Mouse (Mus musculus) neural tube, embryonic 15.5 days (tissue): ENCODE measurements around the gene Cd63. TPM values are rescaled to one million over a fixed set of nuclear protein-coding genes. Genes with fewer than 3 reads are reported as not detected.

Experiments
- ATAC-seq: fragments of 200-750 bp; cut with Nextera tagmentation; 2 replicates; pipeline ENCODE4 v1.8.0; 2017; ENCODE audit warnings: mild to moderate bottlenecking, moderate TSS enrichment, moderate library complexity; ENCODE audit not compliant: low FRiP score
- H3K27ac ChIP-seq: fragments of 300-500 bp; sonication (generic); replicated peaks from 2 replicates; pipeline ENCODE4 v1.5.1; 2015; ENCODE audit warnings: mild to moderate bottlenecking, inconsistent platforms
- H3K27me3 ChIP-seq: fragments of 300-500 bp; sonication (generic); replicated peaks from 2 replicates; pipeline ENCODE4 v1.6.1; 2015; ENCODE audit warnings: inconsistent platforms
- H3K36me3 ChIP-seq: fragments of 300-500 bp; sonication (generic); 2 replicates; pipeline ENCODE4 v1.6.1; 2015; ENCODE audit warnings: inconsistent platforms
- H3K4me1 ChIP-seq: fragments of 300-500 bp; sonication (generic); 2 replicates; pipeline ENCODE4 v1.6.1; 2015; ENCODE audit warnings: inconsistent platforms
- H3K4me2 ChIP-seq: fragments of 300-500 bp; sonication (generic); 2 replicates; pipeline ENCODE4 v1.6.1; 2015; ENCODE audit warnings: inconsistent platforms, mild to moderate bottlenecking, moderate library complexity
- H3K4me3 ChIP-seq: fragments of 300-500 bp; sonication (generic); replicated peaks from 2 replicates; pipeline ENCODE4 v1.5.1; 2015; ENCODE audit warnings: mild to moderate bottlenecking, inconsistent platforms
- H3K9ac ChIP-seq: fragments of 300-500 bp; sonication (generic); replicated peaks from 2 replicates; pipeline ENCODE4 v1.6.1; 2015; ENCODE audit warnings: mild to moderate bottlenecking, inconsistent platforms
- H3K9me3 ChIP-seq: fragments of 300-500 bp; sonication (generic); replicated peaks from 2 replicates; pipeline ENCODE4 v1.6.1; 2016; ENCODE audit warnings: inconsistent platforms
- WGBS: fragments of 180-500 bp; shearing (Covaris S2); methylation state at CpG from one replicate; pipeline ENCODE4 v1.1.7; 2015; ENCODE audit warnings: mixed read lengths; 5-methylcytosine and 5-hydroxymethylcytosine counted together
- polyA plus RNA-seq: library from polyadenylated mRNA; unstranded; fragments of >200 nt; fragmentation: Nextera tagmentation; extraction: Ambion mirVana; gene quantifications from 2 replicates; pipeline ENCODE4 v1.2.1, GENCODE M21; 2015

Cd63 gene
- 254 and 295 TPM in 2 replicates for polyA plus RNA-seq

GRCm38 (mm10) chr10:128900698-128901097 is at the start of gene Cd63:
TSS of gene Cd63 (plus strand) at chr10:128900989.
- WGBS, result 90% methylated on average over 3 of the region's 3 CpGs
- Histone ChIP-seq H3K27me3 (peaks cover 14% of the 10 kb centered on the region), H3K4me2 (no peak within 1 kb of the TSS), H3K36me3 (no peaks in the 10 kb centered on the region), H3K9me3 (no peaks in the 10 kb centered on the region), H3K9ac (no peak within 1 kb of the TSS), H3K4me1 (peaks cover 13% of the 10 kb centered on the region), H3K4me3 (no peak within 1 kb of the TSS), H3K27ac (no peak within 1 kb of the TSS)
- no peak for ATAC-seq

GRCm38 (mm10) chr10:128861176-128861575 is 39.6 kb upstream of the Cd63 start:
- no peak overlapping the region for H3K4me2 ChIP-seq
- H3K27me3 ChIP-seq, result no peaks in the 10 kb centered on the region
- H3K27ac ChIP-seq, result no peak overlapping the region
- ATAC-seq, result no peak
- H3K9me3 ChIP-seq, result no peaks in the 10 kb centered on the region
- H3K4me3 ChIP-seq, result no peak overlapping the region
- H3K4me1 ChIP-seq, result no peaks in the 10 kb centered on the region
- peaks cover 19% of the 10 kb centered on the region for H3K36me3 ChIP-seq
- H3K9ac ChIP-seq, result no peak overlapping the region

GRCm38 (mm10) chr10:128866042-128866441 is 34.7 kb upstream of the Cd63 start:
- Histone ChIP-seq H3K4me3 (no peak overlapping the region), H3K9ac (no peak overlapping the region), H3K27me3 (no peaks in the 10 kb centered on the region), H3K9me3 (no peaks in the 10 kb centered on the region), H3K27ac (no peak overlapping the region), H3K4me1 (no peaks in the 10 kb centered on the region), H3K36me3 (peaks cover 21% of the 10 kb centered on the region), H3K4me2 (no peak overlapping the region)
- ATAC-seq, result no peak
- 85% methylated on average over 3 of the region's 3 CpGs for WGBS

GRCm38 (mm10) chr10:128866518-128866917 is 34.3 kb upstream of the Cd63 start:
- no peak overlapping the region for H3K27ac ChIP-seq
- H3K9ac ChIP-seq, result no peak overlapping the region
- no peaks in the 10 kb centered on the region for H3K4me1 ChIP-seq
- no peak overlapping the region for H3K4me2 ChIP-seq
- H3K9me3 ChIP-seq, result no peaks in the 10 kb centered on the region
- H3K36me3 ChIP-seq, result peaks cover 24% of the 10 kb centered on the region
- no peak overlapping the region for H3K4me3 ChIP-seq
- no peak for ATAC-seq
- H3K27me3 ChIP-seq, result no peaks in the 10 kb centered on the region
- WGBS, result 91% methylated on average over 1 of the region's 1 CpGs

- Histone ChIP-seq H3K4me3 (no peak overlapping the region), H3K27ac (no peak overlapping the region), H3K36me3 (peaks cover 52% of the 10 kb centered on the region), H3K4me1 (no peaks in the 10 kb centered on the region), H3K4me2 (no peak overlapping the region), H3K9ac (no peak overlapping the region), H3K27me3 (no peaks in the 10 kb centered on the region), H3K9me3 (no peaks in the 10 kb centered on the region)
- 86% methylated on average over 3 of the region's 3 CpGs for WGBS
- no peak for ATAC-seq
Measured at GRCm38 (mm10) chr10:128870341-128870740, 30.4 kb upstream of the Cd63 start.

GRCm38 (mm10) chr10:128878291-128878690 is 22.5 kb upstream of the Cd63 start:
- no peak overlapping the region for H3K4me2 ChIP-seq
- no peak overlapping the region for H3K9ac ChIP-seq
- H3K4me3 ChIP-seq, result no peak overlapping the region
- no peaks in the 10 kb centered on the region for H3K9me3 ChIP-seq
- H3K27me3 ChIP-seq, result no peaks in the 10 kb centered on the region
- peaks cover 20% of the 10 kb centered on the region for H3K36me3 ChIP-seq
- H3K27ac ChIP-seq, result no peak overlapping the region
- no peak for ATAC-seq
- no peaks in the 10 kb centered on the region for H3K4me1 ChIP-seq

- WGBS, result 70% methylated on average over 2 of the region's 2 CpGs
- Histone ChIP-seq H3K4me1 (no peaks in the 10 kb centered on the region), H3K9ac (no peak overlapping the region), H3K27me3 (no peaks in the 10 kb centered on the region), H3K4me2 (no peak overlapping the region), H3K4me3 (no peak overlapping the region), H3K27ac (no peak overlapping the region), H3K36me3 (peaks cover 15% of the 10 kb centered on the region), H3K9me3 (no peaks in the 10 kb centered on the region)
- ATAC-seq, result no peak
Measured at GRCm38 (mm10) chr10:128878811-128879210, 22.0 kb upstream of the Cd63 start.

- no peaks in the 10 kb centered on the region for H3K9me3 ChIP-seq
- peaks cover 24% of the 10 kb centered on the region for H3K36me3 ChIP-seq
- no peaks in the 10 kb centered on the region for H3K27me3 ChIP-seq
- no peak overlapping the region for H3K9ac ChIP-seq
- WGBS, result 80% methylated on average over 5 of the region's 5 CpGs
- no peaks in the 10 kb centered on the region for H3K4me1 ChIP-seq
- no peak overlapping the region for H3K4me3 ChIP-seq
- no peak overlapping the region for H3K27ac ChIP-seq
- H3K4me2 ChIP-seq, result no peak overlapping the region
- no peak for ATAC-seq
Measured at GRCm38 (mm10) chr10:128882067-128882466, 18.7 kb upstream of the Cd63 start.

- 0% methylated on average over 7 of the region's 7 CpGs for WGBS
- no peaks in the 10 kb centered on the region for H3K9me3 ChIP-seq
- no peaks in the 10 kb centered on the region for H3K27me3 ChIP-seq
- peak overlapping the region; percentile 84 for H3K4me2 ChIP-seq
- peak overlapping the region; percentile 68 for H3K4me3 ChIP-seq
- peak overlapping the region; percentile 95 for H3K27ac ChIP-seq
- H3K36me3 ChIP-seq, result peaks cover 27% of the 10 kb centered on the region
- 0 out of 2 replicates have a peak, but pooled peaks have one; percentile 8 for ATAC-seq
- H3K4me1 ChIP-seq, result peaks cover 44% of the 10 kb centered on the region
- peak overlapping the region; percentile 85 for H3K9ac ChIP-seq
Measured at GRCm38 (mm10) chr10:128888941-128889827, 11.6 kb upstream of the Cd63 start.

- peak overlapping the region; percentile 95 for H3K27ac ChIP-seq
- peaks cover 25% of the 10 kb centered on the region for H3K36me3 ChIP-seq
- H3K4me2 ChIP-seq, result peak overlapping the region; percentile 84
Measured at GRCm38 (mm10) chr10:128889846-128890245, 10.9 kb upstream of the Cd63 start.

GRCm38 (mm10) chr10:128890383-128891295 is 10.2 kb upstream of the Cd63 start:
- Histone ChIP-seq H3K4me3 (peak overlapping the region; percentile 68), H3K9me3 (no peaks in the 10 kb centered on the region), H3K27ac (peak overlapping the region; percentile 95), H3K27me3 (0 out of 2 replicates have a peak, but pooled peaks cover under 1% of the 10 kb centered on the region), H3K4me1 (peaks cover 50% of the 10 kb centered on the region), H3K4me2 (peak overlapping the region; percentile 84), H3K9ac (peak overlapping the region; percentile 85), H3K36me3 (peaks cover 17% of the 10 kb centered on the region)
- WGBS, result under 1% methylated on average over 40 of the region's 40 CpGs
- ATAC-seq, result peak; percentile 29

More at GRCm38 (mm10) chr10:128889846-128890245, 10.9 kb upstream of the Cd63 start:
- Histone ChIP-seq H3K4me1 (peaks cover 44% of the 10 kb centered on the region), H3K9me3 (no peaks in the 10 kb centered on the region), H3K27me3 (no peaks in the 10 kb centered on the region), H3K9ac (peak overlapping the region; percentile 85), H3K4me3 (peak overlapping the region; percentile 68)
- 17% methylated on average over 1 of the region's 2 CpGs for WGBS
- ATAC-seq, result no peak
